Mouse (Mus musculus) forebrain, embryonic 13.5 days (tissue): ENCODE data around the gene Hbs1l. TPM values are rescaled to one million over a fixed set of nuclear protein-coding genes. Genes with fewer than 3 reads are reported as not detected.

Experiments used
- ATAC-seq: fragments of 200-750 bp; cut with Nextera tagmentation; 2 replicates; pipeline ENCODE4 v1.8.0; 2017
- H3K27ac ChIP-seq: fragments of 300-500 bp; sonication (generic); 2 replicates; pipeline ENCODE4 v1.5.1; 2015; ENCODE audit warnings: inconsistent platforms, mild to moderate bottlenecking, moderate library complexity
- H3K27me3 ChIP-seq: fragments of 300-500 bp; sonication (generic); 2 replicates; pipeline ENCODE4 v1.6.1; 2015; ENCODE audit warnings: mild to moderate bottlenecking, inconsistent platforms
- H3K36me3 ChIP-seq: fragments of 300-500 bp; sonication (generic); 2 replicates; pipeline ENCODE4 v1.6.1; 2015; ENCODE audit warnings: mild to moderate bottlenecking, inconsistent platforms; ENCODE audit not compliant: poor library complexity, severe bottlenecking
- H3K4me1 ChIP-seq: fragments of 300-500 bp; sonication (generic); 2 replicates; pipeline ENCODE4 v1.6.1; 2015; ENCODE audit warnings: inconsistent platforms
- H3K4me2 ChIP-seq: fragments of 300-500 bp; sonication (generic); 2 replicates; pipeline ENCODE4 v1.6.1; 2015; ENCODE audit warnings: inconsistent platforms, mild to moderate bottlenecking, moderate library complexity
- H3K4me3 ChIP-seq: fragments of 300-500 bp; sonication (generic); 2 replicates; pipeline ENCODE4 v1.5.1; 2015; ENCODE audit warnings: mild to moderate bottlenecking, inconsistent platforms
- H3K9ac ChIP-seq: fragments of 300-500 bp; sonication (generic); 2 replicates; pipeline ENCODE4 v1.6.1; 2015; ENCODE audit warnings: mild to moderate bottlenecking, inconsistent platforms
- H3K9me3 ChIP-seq: fragments of 300-500 bp; sonication (generic); replicated peaks from 2 replicates; pipeline ENCODE4 v1.6.1; 2016; ENCODE audit warnings: inconsistent platforms
- WGBS: fragments of 180-500 bp; shearing (Covaris S2); methylation state at CpG from one replicate; pipeline ENCODE4 v1.1.7; 2015; 5-methylcytosine and 5-hydroxymethylcytosine counted together
- polyA plus RNA-seq: library from polyadenylated mRNA; unstranded; fragments of >200 nt; fragmentation: Nextera tagmentation; extraction: Ambion mirVana; gene quantifications from 2 replicates; pipeline ENCODE4 v1.2.1, GENCODE M21; 2015

Gene Hbs1l
- polyA plus RNA-seq, 1 experiment from 2014 or later = 108 TPM

- H3K9me3 ChIP-seq = no peaks in the 10 kb centered on the region
- H3K4me3 ChIP-seq = no peak overlapping the region
- 89% methylated on average over 4 of the region's 4 CpGs for WGBS
- H3K27ac ChIP-seq = no peak overlapping the region
- H3K4me1 ChIP-seq = no peaks in the 10 kb centered on the region
- peaks cover 9% of the 10 kb centered on the region for H3K36me3 ChIP-seq
- H3K4me2 ChIP-seq = no peak overlapping the region
- no peak overlapping the region for H3K9ac ChIP-seq
- no peaks in the 10 kb centered on the region for H3K27me3 ChIP-seq
- no peak for ATAC-seq
Measured at GRCm38 (mm10) chr10:21318250-21318649, 22.5 kb downstream of the Hbs1l start.

- no peak overlapping the region for H3K27ac ChIP-seq
- 94% methylated on average over 1 of the region's 1 CpGs for WGBS
Measured at GRCm38 (mm10) chr10:21318996-21319395, 23.2 kb downstream of the Hbs1l start.

GRCm38 (mm10) chr10:21320601-21321000, 24.8 kb downstream of the Hbs1l start:
- 90% methylated on average over 6 of the region's 6 CpGs for WGBS
- Histone ChIP-seq H3K9ac (no peak overlapping the region), H3K4me2 (no peak overlapping the region), H3K9me3 (no peaks in the 10 kb centered on the region), H3K36me3 (peaks cover 9% of the 10 kb centered on the region), H3K27me3 (no peaks in the 10 kb centered on the region), H3K27ac (no peak overlapping the region), H3K4me3 (no peak overlapping the region), H3K4me1 (no peaks in the 10 kb centered on the region)
- ATAC-seq = no peak

More at GRCm38 (mm10) chr10:21318996-21319395, 23.2 kb downstream of the Hbs1l start:
- H3K27me3 ChIP-seq = no peaks in the 10 kb centered on the region
- H3K4me1 ChIP-seq = no peaks in the 10 kb centered on the region
- ATAC-seq = no peak
- H3K4me2 ChIP-seq = no peak overlapping the region
- H3K4me3 ChIP-seq = no peak overlapping the region
- H3K9ac ChIP-seq = no peak overlapping the region
- no peaks in the 10 kb centered on the region for H3K9me3 ChIP-seq
- H3K36me3 ChIP-seq = peaks cover 9% of the 10 kb centered on the region

- Histone ChIP-seq H3K9me3 (no peaks in the 10 kb centered on the region), H3K36me3 (peaks cover 9% of the 10 kb centered on the region), H3K27me3 (no peaks in the 10 kb centered on the region), H3K27ac (no peak overlapping the region), H3K9ac (no peak overlapping the region), H3K4me1 (no peaks in the 10 kb centered on the region), H3K4me3 (no peak overlapping the region), H3K4me2 (no peak overlapping the region)
- 95% methylated on average over 6 of the region's 6 CpGs for WGBS
- no peak for ATAC-seq
Measured at GRCm38 (mm10) chr10:21326352-21326751, 30.6 kb downstream of the Hbs1l start.

GRCm38 (mm10) chr10:21327605-21328135, 31.9 kb downstream of the Hbs1l start:
- peaks cover 20% of the 10 kb centered on the region for H3K36me3 ChIP-seq
- H3K27me3 ChIP-seq = no peaks in the 10 kb centered on the region
- no peak overlapping the region for H3K27ac ChIP-seq
- H3K4me1 ChIP-seq = no peaks in the 10 kb centered on the region
- H3K9ac ChIP-seq = no peak overlapping the region
- WGBS = 92% methylated on average over 7 of the region's 7 CpGs
- no peak for ATAC-seq
- no peak overlapping the region for H3K4me3 ChIP-seq
- H3K4me2 ChIP-seq = no peak overlapping the region
- no peaks in the 10 kb centered on the region for H3K9me3 ChIP-seq

- H3K4me1 ChIP-seq = no peaks in the 10 kb centered on the region
- no peak overlapping the region for H3K27ac ChIP-seq
- H3K27me3 ChIP-seq = no peaks in the 10 kb centered on the region
- no peak overlapping the region for H3K9ac ChIP-seq
- H3K9me3 ChIP-seq = peaks cover 7% of the 10 kb centered on the region; the same call in 1 of the 2 replicates
- no peak for ATAC-seq
- no peak overlapping the region for H3K4me3 ChIP-seq
- peaks cover 54% of the 10 kb centered on the region for H3K36me3 ChIP-seq
- no peak overlapping the region for H3K4me2 ChIP-seq
- WGBS = 92% methylated on average over 7 of the region's 7 CpGs
Measured at GRCm38 (mm10) chr10:21334349-21335105, 38.7 kb downstream of the Hbs1l start.

GRCm38 (mm10) chr10:21335534-21335933, 39.8 kb downstream of the Hbs1l start:
- Histone ChIP-seq H3K4me3 (no peak overlapping the region), H3K36me3 (peaks cover 54% of the 10 kb centered on the region), H3K4me2 (no peak overlapping the region), H3K27me3 (no peaks in the 10 kb centered on the region), H3K9me3 (peaks cover 7% of the 10 kb centered on the region; the same call in 1 of the 2 replicates), H3K9ac (no peak overlapping the region), H3K27ac (no peak overlapping the region), H3K4me1 (no peaks in the 10 kb centered on the region)
- WGBS = 96% methylated on average over 5 of the region's 5 CpGs
- 0 out of 2 replicates have a peak, but pooled peaks have one; percentile 46 for ATAC-seq

- Histone ChIP-seq H3K36me3 (peaks cover 53% of the 10 kb centered on the region), H3K9me3 (peaks cover 7% of the 10 kb centered on the region; the same call in 1 of the 2 replicates), H3K4me1 (0 out of 2 replicates have a peak, but pooled peaks cover 3% of the 10 kb centered on the region), H3K4me2 (no peak overlapping the region), H3K9ac (no peak overlapping the region), H3K27me3 (no peaks in the 10 kb centered on the region), H3K4me3 (no peak overlapping the region), H3K27ac (no peak overlapping the region)
- WGBS = 67% methylated on average over 2 of the region's 2 CpGs
- ATAC-seq = no peak
Measured at GRCm38 (mm10) chr10:21337191-21337590, 41.4 kb downstream of the Hbs1l start.

- WGBS = 76% methylated on average over 14 of the region's 14 CpGs
- Histone ChIP-seq H3K4me2 (no peak overlapping the region), H3K27me3 (no peaks in the 10 kb centered on the region), H3K4me1 (peaks cover 9% of the 10 kb centered on the region), H3K4me3 (no peak overlapping the region), H3K9me3 (peaks cover 5% of the 10 kb centered on the region; the same call in 1 of the 2 replicates), H3K9ac (no peak overlapping the region), H3K27ac (no peak overlapping the region), H3K36me3 (peaks cover 50% of the 10 kb centered on the region)
- ATAC-seq = 0 out of 2 replicates have a peak, but pooled peaks have one; percentile 30
Measured at GRCm38 (mm10) chr10:21341706-21342105, 45.9 kb downstream of the Hbs1l start.

- no peak overlapping the region for H3K27ac ChIP-seq
- peaks cover 50% of the 10 kb centered on the region for H3K36me3 ChIP-seq
- no peak overlapping the region for H3K4me3 ChIP-seq
- 78% methylated on average over 11 of the region's 11 CpGs for WGBS
- no peaks in the 10 kb centered on the region for H3K9me3 ChIP-seq
- no peak overlapping the region for H3K4me2 ChIP-seq
- H3K4me1 ChIP-seq = peaks cover 9% of the 10 kb centered on the region
- ATAC-seq = no peak
- H3K27me3 ChIP-seq = no peaks in the 10 kb centered on the region
- H3K9ac ChIP-seq = no peak overlapping the region
Measured at GRCm38 (mm10) chr10:21342331-21343005, 46.7 kb downstream of the Hbs1l start.

GRCm38 (mm10) chr10:21347332-21347731, 51.6 kb downstream of the Hbs1l start:
- Histone ChIP-seq H3K27me3 (no peaks in the 10 kb centered on the region), H3K36me3 (peaks cover 57% of the 10 kb centered on the region), H3K4me2 (no peak overlapping the region), H3K4me3 (no peak overlapping the region), H3K9ac (no peak overlapping the region), H3K27ac (no peak overlapping the region), H3K9me3 (no peaks in the 10 kb centered on the region), H3K4me1 (peaks cover 6% of the 10 kb centered on the region)
- 90% methylated on average over 4 of the region's 4 CpGs for WGBS
- ATAC-seq = no peak

- ATAC-seq = no peak
- WGBS = 95% methylated on average over 5 of the region's 5 CpGs
- Histone ChIP-seq H3K4me3 (no peak overlapping the region), H3K27ac (no peak overlapping the region), H3K9me3 (no peaks in the 10 kb centered on the region), H3K27me3 (no peaks in the 10 kb centered on the region), H3K9ac (no peak overlapping the region), H3K4me2 (no peak overlapping the region), H3K36me3 (peaks cover 71% of the 10 kb centered on the region), H3K4me1 (no peaks in the 10 kb centered on the region)
Measured at GRCm38 (mm10) chr10:21349449-21349848, 53.7 kb downstream of the Hbs1l start.
